Mouse (Mus musculus): ENCODE data around the gene Rpl12.

- no peak for TF ChIP-seq GATA1 (IDR thresholded peaks at IDR 0.05; ENCODE audit: low read length)
- no peak for TF ChIP-seq TAL1 (IDR thresholded peaks at IDR 0.05; ENCODE audit: low read length)
These were observed 15.8 kb downstream of the Rpl12 start for GRCm38 (mm10) chr2:32977114-32977513.

Measured in erythroblast, embryonic 14.5 days (primary cell).